Mouse (Mus musculus) heart, embryonic 15.5 days (tissue): ENCODE results near the gene Mrpl48. TPM values are rescaled to one million over a fixed set of nuclear protein-coding genes. Genes with fewer than 3 reads are reported as not detected.

Source experiments
- ATAC-seq: fragments of 200-750 bp; cut with Nextera tagmentation; replicated peaks from 2 replicates; pipeline ENCODE4 v1.8.0; 2017; ENCODE audit warnings: low read depth, moderate TSS enrichment; ENCODE audit not compliant: insufficient number of reproducible peaks, insufficient read depth, low FRiP score
- H3K27ac ChIP-seq: fragments of 300-500 bp; sonication (generic); 2 replicates; pipeline ENCODE4 v1.5.1; 2015; ENCODE audit warnings: mild to moderate bottlenecking, inconsistent platforms
- H3K27me3 ChIP-seq: fragments of 300-500 bp; sonication (generic); 2 replicates; pipeline ENCODE4 v1.6.1; 2015; ENCODE audit warnings: inconsistent platforms
- H3K36me3 ChIP-seq: fragments of 300-500 bp; sonication (generic); 2 replicates; pipeline ENCODE4 v1.6.1; 2015; ENCODE audit warnings: mild to moderate bottlenecking, inconsistent platforms
- H3K4me1 ChIP-seq: fragments of 300-500 bp; sonication (generic); replicated peaks from 2 replicates; pipeline ENCODE4 v1.6.1; 2015; ENCODE audit warnings: inconsistent platforms
- H3K4me2 ChIP-seq: fragments of 300-500 bp; sonication (generic); 2 replicates; pipeline ENCODE4 v1.6.1; 2015; ENCODE audit warnings: inconsistent platforms, mild to moderate bottlenecking, moderate library complexity
- H3K4me3 ChIP-seq: fragments of 300-500 bp; sonication (generic); 2 replicates; pipeline ENCODE4 v1.5.1; 2015; ENCODE audit warnings: mild to moderate bottlenecking, inconsistent platforms
- H3K9ac ChIP-seq: fragments of 300-500 bp; sonication (generic); 2 replicates; pipeline ENCODE4 v1.6.1; 2015; ENCODE audit warnings: mild to moderate bottlenecking, inconsistent platforms
- H3K9me3 ChIP-seq: fragments of 300-500 bp; sonication (generic); replicated peaks from 2 replicates; pipeline ENCODE4 v1.6.1; 2016; ENCODE audit warnings: inconsistent platforms
- WGBS: fragments of 180-500 bp; shearing (Covaris S2); methylation state at CpG from one replicate; pipeline ENCODE4 v1.1.7; 2015; ENCODE audit warnings: mixed read lengths; 5-methylcytosine and 5-hydroxymethylcytosine counted together
- polyA plus RNA-seq: library from polyadenylated mRNA; unstranded; fragments of >200 nt; fragmentation: Nextera tagmentation; extraction: Ambion mirVana; gene quantifications from 2 replicates; pipeline ENCODE4 v1.2.1, GENCODE M21; 2015

The Mrpl48 gene
- polyA plus RNA-seq, 1 experiment from 2014 or later: 89.3 TPM

GRCm38 (mm10) chr7:100502374-100502922 is 105.7 kb downstream of the Mrpl48 start:
- Histone ChIP-seq H3K4me1 (no peaks in the 10 kb centered on the region), H3K4me2 (no peak overlapping the region), H3K36me3 (0 out of 2 replicates have a peak, but pooled peaks cover 5% of the 10 kb centered on the region), H3K9me3 (no peaks in the 10 kb centered on the region), H3K9ac (no peak overlapping the region), H3K27ac (no peak overlapping the region), H3K4me3 (no peak overlapping the region), H3K27me3 (no peaks in the 10 kb centered on the region)
- WGBS: 65% methylated on average over 7 of the region's 7 CpGs
- ATAC-seq: no peak

DNA sequence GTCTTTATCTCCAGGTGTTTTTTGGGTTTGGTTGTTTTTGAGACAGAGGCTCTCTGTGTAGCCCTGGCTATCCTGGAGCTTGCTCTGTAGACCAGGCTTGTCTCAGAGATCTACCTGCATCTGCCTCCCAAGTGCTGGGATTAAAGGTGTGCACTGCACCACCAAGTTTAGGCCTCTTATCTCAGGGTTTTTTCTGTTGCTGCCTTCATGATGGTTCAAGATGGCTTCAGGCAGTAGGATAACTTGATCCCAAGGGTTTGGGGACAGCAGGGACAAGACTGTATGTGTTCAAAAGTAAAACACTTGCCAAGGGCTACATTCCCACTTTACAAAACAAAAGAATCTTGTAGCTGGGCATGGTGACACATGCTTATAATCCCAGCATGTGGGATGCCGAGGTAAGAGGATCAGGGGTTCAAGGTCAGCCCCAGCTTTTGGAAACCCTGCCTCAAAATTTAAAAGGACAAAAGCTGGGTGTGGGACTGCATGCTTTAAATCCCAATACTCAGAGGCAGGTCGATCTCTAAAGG is 106.2 kb downstream of the Mrpl48 start:
- H3K27me3 ChIP-seq: no peaks in the 10 kb centered on the region
- no peak overlapping the region for H3K4me3 ChIP-seq
- no peak overlapping the region for H3K27ac ChIP-seq
- no peak overlapping the region for H3K4me2 ChIP-seq
- peaks cover 10% of the 10 kb centered on the region for H3K36me3 ChIP-seq
- H3K4me1 ChIP-seq: no peaks in the 10 kb centered on the region
- H3K9ac ChIP-seq: no peak overlapping the region
- WGBS: 53% methylated on average over 2 of the region's 2 CpGs
- no peaks in the 10 kb centered on the region for H3K9me3 ChIP-seq
- no peak for ATAC-seq

- Histone ChIP-seq H3K36me3 (peaks cover 14% of the 10 kb centered on the region), H3K4me1 (peaks cover 3% of the 10 kb centered on the region), H3K4me2 (no peak overlapping the region), H3K9ac (no peak overlapping the region), H3K9me3 (no peaks in the 10 kb centered on the region), H3K27me3 (no peaks in the 10 kb centered on the region), H3K4me3 (no peak overlapping the region), H3K27ac (no peak overlapping the region)
- 67% methylated on average over 6 of the region's 6 CpGs for WGBS
- ATAC-seq: no peak
Observed at GRCm38 (mm10) chr7:100501027-100501843, 106.9 kb downstream of the Mrpl48 start.

DNA sequence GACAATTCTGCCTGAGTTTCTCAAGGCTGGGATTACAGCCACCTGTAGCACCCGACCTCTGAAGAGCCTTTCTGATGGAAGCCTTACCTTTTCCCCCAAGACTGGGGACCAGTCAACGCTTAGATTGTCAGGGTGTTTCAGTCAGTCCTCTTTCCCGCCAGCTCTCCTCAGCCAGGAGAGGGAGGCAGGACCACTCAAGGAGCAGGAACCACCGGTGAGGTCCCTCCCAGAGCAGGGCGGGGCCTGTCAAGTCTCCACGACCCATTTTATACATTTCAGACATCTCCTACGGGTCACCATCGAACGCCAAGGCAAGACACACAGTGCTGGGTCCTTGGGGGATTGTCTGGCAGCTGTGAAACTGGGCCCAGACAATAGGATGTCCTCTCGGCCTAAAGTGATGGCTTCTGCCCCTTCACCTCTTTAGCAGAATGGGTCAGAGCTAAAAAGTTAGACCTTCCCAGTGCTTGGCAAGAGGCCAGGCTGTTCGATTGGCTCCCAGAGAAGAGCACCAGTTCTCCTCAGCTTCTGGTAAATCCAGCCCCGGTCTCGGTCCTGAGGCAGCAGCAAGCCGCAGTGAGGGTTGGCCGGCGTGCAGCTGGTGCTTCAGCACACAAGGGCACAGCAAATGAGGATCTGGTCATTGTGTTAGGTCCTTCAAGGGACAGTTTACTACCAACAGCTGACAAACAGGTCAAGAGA is 107.7 kb downstream of the Mrpl48 start:
- no peak for ATAC-seq
- WGBS: 59% methylated on average over 16 of the region's 16 CpGs
- Histone ChIP-seq H3K9ac (no peak overlapping the region), H3K27ac (no peak overlapping the region), H3K9me3 (no peaks in the 10 kb centered on the region), H3K27me3 (no peaks in the 10 kb centered on the region), H3K4me3 (no peak overlapping the region), H3K4me2 (no peak overlapping the region), H3K36me3 (peaks cover 14% of the 10 kb centered on the region), H3K4me1 (peaks cover 11% of the 10 kb centered on the region)

DNA sequence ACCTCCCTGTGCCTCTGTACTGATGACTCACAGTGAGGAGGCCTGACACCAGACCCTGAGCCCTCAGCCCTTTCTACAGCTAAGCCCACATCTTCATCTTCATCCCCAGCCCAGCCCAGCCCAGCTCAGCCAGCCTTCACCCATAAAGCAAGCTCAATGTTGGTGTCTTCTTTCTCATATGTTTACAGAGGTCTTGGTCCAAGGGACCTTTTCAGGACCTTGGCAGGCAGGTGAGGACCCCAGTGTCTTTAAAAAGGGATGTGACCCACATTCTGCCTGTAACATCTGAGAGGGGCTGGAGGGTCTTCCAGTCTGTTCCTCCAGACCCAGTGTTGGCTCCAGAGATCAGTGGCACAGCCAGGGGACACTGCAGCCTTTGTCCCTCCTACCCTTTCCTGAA is 108.6 kb downstream of the Mrpl48 start:
- Histone ChIP-seq H3K27me3 (no peaks in the 10 kb centered on the region), H3K36me3 (peaks cover 14% of the 10 kb centered on the region), H3K9ac (no peak overlapping the region), H3K4me3 (no peak overlapping the region), H3K4me1 (peaks cover 20% of the 10 kb centered on the region), H3K4me2 (no peak overlapping the region), H3K27ac (no peak overlapping the region), H3K9me3 (no peaks in the 10 kb centered on the region)
- ATAC-seq: no peak

DNA sequence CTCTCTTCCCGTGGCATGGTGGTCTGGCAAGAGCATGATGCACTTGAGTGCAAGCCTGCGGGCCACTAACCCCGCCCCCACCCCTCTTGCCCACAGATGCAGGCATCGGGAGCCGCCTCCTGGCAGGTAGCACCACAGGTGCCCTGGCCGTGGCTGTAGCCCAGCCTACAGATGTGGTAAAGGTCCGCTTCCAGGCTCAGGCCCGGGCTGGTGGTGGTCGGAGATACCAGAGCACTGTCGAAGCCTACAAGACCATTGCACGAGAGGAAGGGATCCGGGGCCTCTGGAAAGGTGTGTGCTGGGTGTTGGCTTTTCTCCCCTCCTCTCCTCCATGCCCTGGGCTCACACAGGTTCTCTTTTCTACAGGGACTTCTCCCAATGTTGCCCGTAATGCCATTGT is 110.1 kb downstream of the Mrpl48 start:
- no peaks in the 10 kb centered on the region for H3K9me3 ChIP-seq
- H3K36me3 ChIP-seq: peaks cover 14% of the 10 kb centered on the region
- no peak overlapping the region for H3K27ac ChIP-seq
- no peaks in the 10 kb centered on the region for H3K27me3 ChIP-seq
- WGBS: 85% methylated on average over 13 of the region's 13 CpGs
- no peak overlapping the region for H3K4me2 ChIP-seq
- H3K9ac ChIP-seq: no peak overlapping the region
- no peak overlapping the region for H3K4me3 ChIP-seq
- no peak for ATAC-seq
- peaks cover 35% of the 10 kb centered on the region for H3K4me1 ChIP-seq

DNA sequence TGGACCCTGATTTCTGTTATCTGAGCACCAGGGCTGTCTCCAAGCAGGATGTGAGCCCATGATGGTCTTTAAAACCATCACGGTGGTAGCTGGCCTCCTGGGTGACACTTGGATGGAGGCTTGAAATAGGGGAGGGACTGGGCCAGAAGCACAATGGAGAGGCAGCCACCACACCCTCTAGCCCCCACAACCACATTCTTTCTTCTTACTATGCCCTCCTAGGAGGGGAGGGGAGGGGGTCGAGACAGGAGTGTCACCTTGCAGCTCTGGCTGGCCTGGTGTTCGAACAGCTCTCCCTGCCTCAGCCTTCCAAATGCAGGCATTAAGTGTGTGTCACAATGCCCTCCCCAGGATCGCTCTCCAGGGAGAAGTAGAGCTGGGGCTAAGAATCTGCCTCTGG is 110.7 kb downstream of the Mrpl48 start:
- H3K27ac ChIP-seq: no peak overlapping the region
- WGBS: 80% methylated on average over 4 of the region's 4 CpGs
- no peak overlapping the region for H3K4me2 ChIP-seq
- H3K27me3 ChIP-seq: no peaks in the 10 kb centered on the region
- H3K9me3 ChIP-seq: no peaks in the 10 kb centered on the region
- H3K4me1 ChIP-seq: peaks cover 41% of the 10 kb centered on the region
- peaks cover 14% of the 10 kb centered on the region for H3K36me3 ChIP-seq
- no peak overlapping the region for H3K9ac ChIP-seq
- no peak for ATAC-seq
- no peak overlapping the region for H3K4me3 ChIP-seq

- Histone ChIP-seq H3K36me3 (peaks cover 14% of the 10 kb centered on the region), H3K9me3 (no peaks in the 10 kb centered on the region), H3K4me2 (no peak overlapping the region), H3K9ac (no peak overlapping the region), H3K27me3 (no peaks in the 10 kb centered on the region), H3K4me3 (0 out of 2 replicates have a peak overlapping the region, but pooled peaks have one; percentile 54), H3K4me1 (peaks cover 42% of the 10 kb centered on the region), H3K27ac (peak overlapping the region; percentile 76; the same call in 1 of the 2 replicates)
- 96% methylated on average over 9 of the region's 9 CpGs for WGBS
- ATAC-seq: no peak
Observed at GRCm38 (mm10) chr7:100496791-100497190, 111.3 kb downstream of the Mrpl48 start.

DNA sequence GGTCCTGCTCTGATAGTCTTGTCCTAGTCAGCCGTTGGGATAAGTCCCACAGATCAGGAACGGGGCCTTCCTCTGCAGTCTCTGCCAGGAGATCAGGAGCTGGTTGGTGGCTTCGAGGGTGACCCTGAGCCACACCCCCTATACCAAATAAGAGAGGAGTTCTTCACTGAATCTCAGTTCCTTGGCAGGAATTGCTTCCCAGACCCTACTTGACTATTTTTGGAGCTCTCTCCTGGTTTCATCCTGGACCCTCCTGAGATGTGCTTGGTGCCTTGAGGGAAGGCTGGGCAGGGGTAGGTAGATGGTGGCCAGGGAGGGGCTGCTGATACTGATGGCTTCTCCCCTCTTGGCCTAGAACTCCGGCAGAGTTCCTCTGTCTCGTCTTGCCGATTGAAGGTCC is 111.7 kb downstream of the Mrpl48 start:
- Histone ChIP-seq H3K4me2 (peak overlapping the region; percentile 85), H3K36me3 (peaks cover 14% of the 10 kb centered on the region), H3K27ac (peak overlapping the region; percentile 76), H3K27me3 (no peaks in the 10 kb centered on the region), H3K4me1 (peaks cover 42% of the 10 kb centered on the region), H3K4me3 (peak overlapping the region; percentile 54; the same call in 1 of the 2 replicates), H3K9me3 (no peaks in the 10 kb centered on the region), H3K9ac (no peak overlapping the region)
- no peak for ATAC-seq
- WGBS: 68% methylated on average over 6 of the region's 6 CpGs
